Mouse (Mus musculus) liver, embryonic 14.5 days (tissue): ENCODE results near the gene Pepd.

Source experiments
- CTCF ChIP-seq: IDR thresholded peaks from 2 replicates; pipeline ENCODE4 v1.5.1; 2016; ENCODE audit warnings: antibody characterized with exemption, low read depth, control low read depth
- EP300 ChIP-seq: IDR thresholded peaks from 2 replicates; pipeline ENCODE4 v1.6.1; 2016; ENCODE audit warnings: antibody characterized with exemption, low read depth

GRCm38 (mm10) chr7:34915555-34915954, 3.4 kb downstream of the Pepd start:
- TF ChIP-seq CTCF (no peak), EP300 (no peak)
